Mouse (Mus musculus) brain, embryonic 14.5 days (tissue): ENCODE measurements around the gene Rab10. TPM values are rescaled to one million over a fixed set of nuclear protein-coding genes. Genes with fewer than 3 reads are reported as not detected.

Experiments
- DNase-seq: peaks from one replicate; pipeline ENCODE4 v3.0.0-alpha.2; 2011; ENCODE audit warnings: low read depth
- CTCF ChIP-seq: fragments of 200-500 bp; IDR thresholded peaks from 2 replicates; pipeline ENCODE4 v1.5.1; 2012; ENCODE audit warnings: inconsistent platforms, mild to moderate bottlenecking, moderate library complexity, borderline replicate concordance; ENCODE audit not compliant: insufficient read depth, insufficient read length; ENCODE audit errors: extremely low read depth
- POLR2A ChIP-seq: fragments of 200-500 bp; IDR thresholded peaks from 2 replicates; pipeline ENCODE4 v1.6.1; 2012; ENCODE audit warnings: mild to moderate bottlenecking, inconsistent platforms, borderline replicate concordance; ENCODE audit not compliant: poor library complexity, insufficient read depth, insufficient read length, severe bottlenecking; ENCODE audit errors: extremely low read depth
- polyA plus RNA-seq: library from polyadenylated mRNA; depleted of rRNA; stranded (reverse); fragments of >200 nt; gene quantifications from 2 replicates; pipeline ENCODE4 v1.2.3, GENCODE M21; 2012; rRNA removed

Gene Rab10
- polyA plus RNA-seq, 1 experiment: 159 TPM

DNA sequence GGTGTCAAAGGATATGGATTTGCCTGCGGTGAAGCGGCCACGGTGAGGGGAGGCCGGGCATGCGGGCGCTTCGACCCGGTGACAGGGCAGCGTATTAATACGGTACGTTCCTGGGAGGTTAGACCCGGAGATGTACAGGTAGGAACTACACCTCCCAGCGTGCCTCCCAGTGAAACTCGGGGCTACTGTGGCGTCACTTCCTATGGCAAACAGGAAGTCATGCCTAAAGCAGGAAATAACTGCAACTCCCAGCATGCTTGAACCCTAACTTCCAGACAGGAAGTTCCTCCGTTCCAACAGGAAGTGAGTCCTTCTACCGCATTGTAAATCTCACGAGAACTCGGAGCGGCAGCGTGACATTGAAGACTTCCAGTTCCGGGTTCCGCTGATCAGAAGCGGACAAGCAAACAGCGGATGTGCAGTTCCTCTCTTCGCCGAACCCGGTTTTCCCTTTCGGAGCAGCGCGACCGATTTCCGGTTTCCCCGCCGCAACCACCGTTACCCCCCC, 74.6 kb downstream of the Rab10 start:
- TF ChIP-seq CTCF: no peak
- TF ChIP-seq POLR2A: peak; percentile 16; the same call in 1 of the 2 replicates
- DNase-seq: peak; percentile 100

DNA sequence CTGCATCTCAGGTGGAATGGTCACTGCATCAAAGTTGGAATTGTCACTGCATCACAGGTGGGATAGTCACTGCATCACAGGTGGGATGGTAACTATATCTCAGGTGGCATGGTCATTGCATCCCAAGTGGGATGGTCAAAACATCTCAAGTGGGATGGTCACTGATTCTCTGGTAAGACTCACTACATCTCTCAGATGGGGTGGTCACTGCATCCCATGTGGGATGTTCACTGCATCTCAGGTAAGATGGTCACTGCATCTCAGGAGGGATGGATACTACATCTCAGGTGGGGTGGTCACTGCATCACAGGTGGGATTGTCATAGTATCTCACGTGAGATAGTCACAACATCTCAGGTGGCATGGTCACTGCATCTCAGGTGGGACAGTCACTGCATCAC, 75.7 kb downstream of the Rab10 start:
- TF ChIP-seq CTCF (no peak), POLR2A (no peak)
- DNase-seq: no peak

DNA sequence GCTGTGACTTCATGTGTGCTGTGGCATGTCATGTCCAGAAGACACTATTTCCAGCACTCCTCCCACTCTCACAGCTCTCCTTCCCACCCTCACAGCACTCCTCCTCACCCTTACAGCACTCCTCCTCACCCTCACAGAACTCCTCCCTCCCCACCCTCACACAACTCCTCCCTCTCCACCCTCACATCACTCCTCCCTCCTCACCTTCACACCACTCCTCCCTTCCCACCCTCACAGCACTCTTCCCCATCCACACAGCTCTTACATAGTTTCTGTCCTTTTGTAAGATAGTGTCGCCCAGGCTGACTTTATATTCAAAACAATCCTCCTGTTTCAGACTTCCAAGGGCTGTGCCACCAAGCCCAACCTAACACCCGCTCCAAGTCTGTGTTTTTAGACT, 86.4 kb downstream of the Rab10 start:
- DNase-seq: no peak
- TF ChIP-seq POLR2A: no peak
- no peak for TF ChIP-seq CTCF

DNA sequence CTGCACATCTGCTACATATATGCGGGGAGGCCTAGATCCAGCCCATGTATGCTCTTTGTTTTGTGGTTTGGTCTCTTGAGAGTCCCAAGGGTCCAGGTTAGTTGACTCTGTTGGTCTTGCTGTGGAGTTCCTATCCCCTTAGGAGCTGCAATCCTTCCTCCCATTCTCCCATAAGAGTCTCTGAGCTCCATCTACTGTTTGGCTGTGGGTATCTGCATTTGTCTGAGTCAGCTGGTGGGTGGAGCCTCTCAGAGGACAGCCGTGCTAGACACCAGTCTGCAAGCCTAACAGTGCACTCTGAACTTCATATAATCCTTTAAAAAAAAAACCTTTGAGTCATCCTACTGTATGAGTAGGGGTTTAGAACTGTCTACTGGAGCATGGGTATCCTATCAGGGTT, 99.6 kb downstream of the Rab10 start:
- TF ChIP-seq CTCF (no peak), POLR2A (no peak)
- no peak for DNase-seq

DNA sequence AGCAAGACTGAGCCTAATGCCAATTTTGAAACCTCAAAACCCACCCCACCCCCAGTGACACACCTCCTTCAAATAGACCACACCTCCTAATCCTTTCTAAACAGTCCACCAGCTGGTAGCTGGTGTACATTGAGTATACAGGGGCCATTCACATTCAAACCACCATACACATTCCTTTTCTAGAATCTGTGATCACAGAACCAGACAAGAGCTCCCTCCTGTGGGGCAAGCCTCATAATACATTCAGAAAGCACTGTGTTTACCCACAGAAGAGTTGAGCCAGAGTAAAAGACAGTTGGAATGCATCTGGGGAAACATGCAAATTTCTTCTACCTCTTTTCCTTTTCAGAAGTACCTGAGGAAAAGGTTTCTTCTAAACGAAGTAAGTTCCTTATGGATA, 100.6 kb downstream of the Rab10 start:
- no peak for DNase-seq
- no peak for TF ChIP-seq CTCF
- TF ChIP-seq POLR2A: no peak

Other genes with a start within 250 kb of the Rab10 start
- gene Kif3c, start 55.2 kb upstream of the Rab10 start, polyA plus RNA-seq: 109 and 130 TPM in 2 replicates
- gene Asxl2, start 116.9 kb upstream of the Rab10 start, polyA plus RNA-seq: 9.5 and 13.1 TPM in 2 replicates